Mouse (Mus musculus) embryonic fibroblast, embryonic 13.5 days (primary cell): ENCODE results near the gene Lgalsl.

Experiments used
- CTCF ChIP-seq: IDR thresholded peaks from 2 replicates; pipeline ENCODE4 v1.5.1; 2011; ENCODE audit warnings: mild to moderate bottlenecking, control low read depth, low read length, moderate library complexity, borderline replicate concordance; ENCODE audit not compliant: insufficient read depth
- POLR2A ChIP-seq: IDR thresholded peaks from 2 replicates; pipeline ENCODE4 v1.6.1; 2011; ENCODE audit warnings: low read depth, mild to moderate bottlenecking, control low read depth, low read length, moderate library complexity

- no peak for TF ChIP-seq CTCF
- TF ChIP-seq POLR2A = no peak
Measured at GRCm38 (mm10) chr11:20784776-20785175, 46.1 kb downstream of the Lgalsl start.
